Mouse (Mus musculus) G1E (cell line): ENCODE measurements at regions not wholly inside any gene's neighbourhood (a gene's known extent, or its start where the extent isn't known, plus 50 kb on each side); places are given as distances from the start of the nearest gene placed in this dataset.

Experiments
- ATAC-seq: 2 replicates; pipeline ENCODE4 v1.8.0; 2016; ENCODE audit warnings: mild to moderate bottlenecking; ENCODE audit not compliant: insufficient number of reproducible peaks, poor library complexity, low FRiP score, severe bottlenecking; ENCODE audit errors: extremely low read depth
- DNase-seq: peaks from one replicate; pipeline ENCODE4 v3.0.0; 2012; ENCODE audit warnings: low spot score
- H3K27me3 ChIP-seq: 2 replicates; pipeline ENCODE4 v1.6.1; 2012; ENCODE audit warnings: mild to moderate bottlenecking, low read length, inconsistent platforms; ENCODE audit not compliant: insufficient read depth
- H3K36me3 ChIP-seq: replicated peaks from 2 replicates; pipeline ENCODE3; 2012; ENCODE audit warnings: mild to moderate bottlenecking, inconsistent platforms
- H3K4me1 ChIP-seq: 2 replicates; pipeline ENCODE4 v1.6.1; 2012; ENCODE audit warnings: low read depth, low read length, inconsistent platforms, mixed read lengths; ENCODE audit not compliant: insufficient read depth
- H3K4me3 ChIP-seq: 2 replicates; pipeline ENCODE4 v1.5.1; 2012; ENCODE audit warnings: low read depth, mild to moderate bottlenecking, inconsistent platforms, low read length, moderate library complexity, mixed read lengths
- H3K9me3 ChIP-seq: replicated peaks from 2 replicates; pipeline ENCODE4 v1.6.1; 2012; ENCODE audit warnings: inconsistent platforms
- CTCF ChIP-seq: IDR thresholded peaks from 2 replicates; pipeline ENCODE4 v1.5.1; 2012; ENCODE audit warnings: low read depth, low read length, inconsistent platforms, mixed read lengths
- GATA1 ChIP-seq: IDR thresholded peaks from 2 replicates; pipeline ENCODE4 v1.6.1; 2012; ENCODE audit warnings: borderline replicate concordance, low read length, inconsistent platforms, mixed read lengths
- GATA2 ChIP-seq: IDR thresholded peaks from 2 replicates; pipeline ENCODE4 v1.6.1; 2012; ENCODE audit warnings: low read depth, low read length, inconsistent platforms, borderline replicate concordance
- POLR2AphosphoS5 ChIP-seq: IDR thresholded peaks from 2 replicates; pipeline ENCODE4 v1.6.1; 2012; ENCODE audit warnings: low read depth, low read length, inconsistent platforms; ENCODE audit not compliant: insufficient replicate concordance
- TAL1 ChIP-seq: conservative IDR thresholded peaks from 2 replicates; pipeline ENCODE4 v1.6.1; 2012; ENCODE audit warnings: low read depth, low read length, inconsistent platforms, mixed read lengths

DNA sequence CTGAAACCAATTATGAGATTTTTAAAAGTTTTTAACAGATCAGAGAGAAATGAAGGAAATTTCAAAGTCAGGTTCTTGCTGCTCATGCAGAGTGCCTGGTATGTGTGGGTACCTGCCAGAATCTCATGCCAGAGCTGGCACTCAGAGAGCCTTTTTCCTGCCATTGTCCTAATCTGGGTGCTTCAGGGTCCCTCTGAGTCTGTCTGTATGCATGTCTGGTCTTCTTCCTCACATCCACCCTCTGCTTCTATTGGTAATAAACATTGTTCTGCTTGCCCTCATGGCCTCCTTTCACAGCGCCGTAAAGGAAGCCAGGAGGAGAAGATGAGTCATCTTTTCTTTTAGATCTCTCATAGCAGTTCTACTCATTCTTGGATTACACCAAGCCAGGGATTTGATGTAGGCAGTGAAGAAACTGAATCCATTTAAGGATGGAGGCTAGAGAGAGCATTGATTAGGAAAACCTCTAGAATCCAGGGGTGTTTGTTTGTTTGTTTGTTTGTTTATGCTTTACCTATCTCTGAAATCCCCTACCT, 55.8 kb upstream of the Bmper start:
- H3K9me3 ChIP-seq: no peaks in the 10 kb centered on the region
- H3K36me3 ChIP-seq: no peaks in the 10 kb centered on the region
- no peaks in the 10 kb centered on the region for H3K27me3 ChIP-seq
- no peak for ATAC-seq
- no peak overlapping the region for H3K4me3 ChIP-seq
- TF ChIP-seq GATA2 (no peak), GATA1 (no peak), CTCF (no peak), POLR2AphosphoS5 (no peak), TAL1 (no peak)
- no peak for DNase-seq
- no peaks in the 10 kb centered on the region for H3K4me1 ChIP-seq

- ATAC-seq (no peak), DNase-seq (no peak)
- no peak for TF ChIP-seq POLR2AphosphoS5
- TF ChIP-seq GATA2: no peak
- TF ChIP-seq TAL1: no peak
- no peak for TF ChIP-seq GATA1
- no peak for TF ChIP-seq CTCF
- no peaks in the 10 kb centered on the region for H3K27me3 ChIP-seq
- no peak overlapping the region for H3K4me3 ChIP-seq
- no peaks in the 10 kb centered on the region for H3K36me3 ChIP-seq
- H3K4me1 ChIP-seq: no peaks in the 10 kb centered on the region
- no peaks in the 10 kb centered on the region for H3K9me3 ChIP-seq
Measured at GRCm38 (mm10) chr9:23167716-23168115, 55.2 kb upstream of the Bmper start.

DNA sequence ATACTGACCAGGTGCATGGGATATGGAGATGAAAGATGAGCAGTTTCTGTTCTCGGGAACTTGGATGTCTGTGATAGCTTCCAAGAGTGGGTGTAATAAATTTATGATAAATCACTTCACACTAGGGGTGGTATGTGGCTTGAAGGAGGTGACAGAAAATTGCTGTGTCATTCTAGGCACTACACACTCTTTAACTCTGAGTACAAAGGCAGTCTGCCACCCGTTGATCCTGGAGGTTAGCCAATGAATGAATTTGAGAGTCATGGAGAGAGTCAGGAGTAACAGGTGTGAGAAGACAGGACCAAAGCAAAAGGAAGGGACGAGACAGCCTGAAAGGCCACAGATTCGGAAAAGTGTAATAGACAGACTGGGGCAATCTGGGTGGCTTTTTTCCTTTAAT, 54.7 kb upstream of the Bmper start:
- no peak overlapping the region for H3K4me3 ChIP-seq
- no peak for DNase-seq
- H3K9me3 ChIP-seq: no peaks in the 10 kb centered on the region
- H3K27me3 ChIP-seq: no peaks in the 10 kb centered on the region
- no peak for ATAC-seq
- no peaks in the 10 kb centered on the region for H3K36me3 ChIP-seq
- no peaks in the 10 kb centered on the region for H3K4me1 ChIP-seq
- no peak for TF ChIP-seq GATA1
- TF ChIP-seq GATA2: no peak
- TF ChIP-seq CTCF: no peak
- TF ChIP-seq TAL1: no peak
- TF ChIP-seq POLR2AphosphoS5: no peak

GRCm38 (mm10) chr9:23171361-23171760, 51.5 kb upstream of the Bmper start:
- TF ChIP-seq TAL1 (no peak), GATA1 (no peak), GATA2 (no peak)
- Histone ChIP-seq H3K27me3 (no peaks in the 10 kb centered on the region), H3K4me3 (no peak overlapping the region), H3K4me1 (no peaks in the 10 kb centered on the region), H3K9me3 (no peaks in the 10 kb centered on the region), H3K36me3 (no peaks in the 10 kb centered on the region)
- ATAC-seq (no peak), DNase-seq (no peak)
